Mouse (Mus musculus): ENCODE measurements at regions not wholly inside any gene's neighbourhood (a gene's known extent, or its start where the extent isn't known, plus 50 kb on each side); places are given as distances from the start of the nearest gene placed in this dataset.

DNA sequence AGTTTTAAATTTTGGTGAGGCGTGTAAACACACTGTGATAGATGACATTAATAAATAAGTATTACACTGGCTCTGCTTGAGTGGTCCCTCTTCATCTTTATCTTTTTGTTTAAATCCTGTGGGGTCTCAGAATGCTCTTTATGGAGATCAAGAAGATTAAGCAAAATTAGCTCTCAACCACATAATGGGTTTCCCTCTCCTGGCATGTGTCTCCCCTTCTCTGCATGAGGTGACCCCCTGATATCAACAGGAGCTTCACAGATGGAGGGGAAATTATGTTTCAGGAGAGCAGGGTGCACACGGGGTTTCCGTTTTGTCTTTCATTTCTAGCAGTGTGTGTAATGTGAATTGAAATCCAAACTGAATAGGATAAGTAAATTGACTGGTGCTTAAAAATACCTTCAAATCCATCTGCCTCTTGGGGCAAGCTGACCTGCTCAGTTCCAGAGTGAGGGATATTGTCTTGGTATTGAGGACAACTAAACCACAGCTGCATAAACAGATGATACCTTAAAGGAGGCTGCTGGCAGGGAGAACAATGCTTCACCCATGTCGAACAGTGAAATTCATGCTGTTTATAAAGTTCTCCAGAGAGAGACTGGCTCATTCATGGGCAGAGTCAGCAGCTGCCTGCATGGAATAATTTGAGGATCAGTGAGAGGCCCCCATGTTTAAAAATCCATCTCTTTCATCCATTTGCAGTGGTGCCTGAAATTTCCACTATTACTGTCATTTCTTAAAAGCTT, 518.3 kb upstream of the Nr2f1 start:
- DNase-seq (ENCODE audit: low spot score in 2 of 2): no peak

DNA sequence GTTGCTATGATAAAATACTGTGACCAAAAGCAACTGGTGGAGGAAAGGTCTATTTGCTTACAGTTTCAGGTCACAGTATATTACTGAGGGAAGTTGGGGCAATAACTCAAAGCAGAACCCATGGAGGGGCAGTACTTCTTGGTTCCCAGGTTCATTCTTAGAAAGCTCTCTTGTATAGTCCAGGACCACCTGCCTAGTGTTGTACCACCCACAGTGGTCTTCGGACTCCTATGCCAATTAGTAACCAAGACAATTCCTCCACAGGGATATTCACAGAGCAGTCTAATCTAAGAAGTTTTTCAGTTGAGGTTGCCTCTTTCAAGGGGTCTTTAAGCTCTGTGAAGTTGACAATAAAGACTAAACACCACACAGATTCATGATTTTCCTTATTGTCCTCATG, 517.6 kb upstream of the Nr2f1 start:
- no peak for DNase-seq (ENCODE audit: low spot score in 2 of 2)

DNA sequence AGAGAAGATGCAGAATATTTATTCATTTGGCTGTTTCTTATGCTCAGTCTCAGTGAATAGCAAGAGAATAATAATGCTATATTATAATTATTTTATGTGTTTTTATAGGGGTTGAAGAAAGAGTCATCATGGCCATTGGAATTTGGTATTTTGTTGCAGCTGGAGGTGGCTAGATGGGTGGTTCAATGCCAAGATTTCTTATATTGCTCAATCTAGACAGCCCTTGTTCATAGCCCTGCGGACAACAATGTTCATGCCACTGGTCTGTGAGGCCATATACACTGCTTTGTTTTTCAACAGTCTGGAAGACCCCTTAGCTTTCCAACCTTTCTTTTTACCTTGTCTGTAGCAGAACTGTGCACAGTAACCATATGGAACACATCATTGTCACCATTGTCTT, 505.1 kb upstream of the Nr2f1 start:
- DNase-seq (ENCODE audit: low spot score in 2 of 2): no peak

DNA sequence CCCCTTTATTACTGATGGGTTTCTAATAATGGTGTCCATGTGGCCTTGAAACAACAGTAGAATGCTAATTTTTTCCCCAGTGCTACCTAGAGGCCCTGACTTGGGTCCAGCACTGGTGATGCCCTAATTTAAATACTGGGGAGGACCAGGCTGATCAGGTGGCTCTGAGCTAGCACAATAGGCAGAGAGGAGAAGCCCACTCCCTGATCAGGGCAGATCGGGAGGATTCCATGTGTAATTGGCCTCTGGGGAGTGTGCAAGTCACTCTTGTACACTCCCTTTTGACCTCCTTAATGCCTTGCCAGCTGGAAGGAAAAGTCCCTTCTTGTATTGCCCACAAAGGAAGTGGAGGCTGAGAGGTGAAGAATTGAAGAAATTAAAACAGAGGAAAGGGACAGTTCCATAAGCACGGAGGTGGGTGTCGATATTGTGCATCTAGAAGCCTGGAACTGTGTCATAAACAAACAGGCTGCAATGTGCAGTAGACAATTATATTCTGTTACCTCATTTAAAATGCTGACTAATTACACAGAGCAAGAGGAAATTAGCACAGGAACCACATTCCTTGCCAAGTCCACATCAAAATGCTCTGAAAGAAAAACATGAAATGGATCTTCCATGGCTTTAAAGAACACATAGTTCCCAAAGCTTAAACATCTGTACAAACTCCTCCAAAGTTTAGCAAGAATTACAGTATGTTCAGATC, 498.4 kb upstream of the Nr2f1 start:
- DNase-seq (ENCODE audit: low spot score in 2 of 2): no peak

DNA sequence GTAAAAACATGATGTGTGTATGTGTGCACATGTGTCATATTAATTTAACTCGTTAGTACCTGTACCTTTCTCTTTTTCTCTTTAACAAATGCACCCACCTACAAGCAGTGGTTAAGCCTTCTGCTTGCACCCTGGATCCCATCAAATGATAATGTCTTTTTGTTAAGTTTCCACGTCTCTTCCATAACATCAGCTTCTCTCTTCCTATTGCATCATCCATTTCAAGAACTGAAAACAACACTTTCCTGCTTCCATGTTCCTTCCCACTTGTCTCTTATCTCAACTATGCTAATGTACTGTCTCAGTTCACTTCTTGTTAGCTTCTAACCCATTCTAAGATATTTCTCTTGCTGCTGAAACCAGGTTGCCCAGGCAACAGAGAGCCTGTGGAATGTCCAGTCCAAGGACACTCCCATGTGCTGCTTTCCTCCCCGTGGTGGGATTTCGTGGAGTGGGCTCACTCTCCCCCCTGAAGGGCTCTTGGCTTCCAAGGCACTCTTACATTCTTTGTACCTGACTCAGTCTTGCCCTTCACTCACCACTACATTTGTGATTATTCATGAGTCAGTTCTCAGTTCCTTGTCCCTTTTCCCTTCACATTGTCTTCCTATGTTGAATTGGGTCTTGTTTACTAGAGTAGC, 479.8 kb upstream of the Nr2f1 start:
- no peak for DNase-seq (ENCODE audit: low spot score in 2 of 2)

DNA sequence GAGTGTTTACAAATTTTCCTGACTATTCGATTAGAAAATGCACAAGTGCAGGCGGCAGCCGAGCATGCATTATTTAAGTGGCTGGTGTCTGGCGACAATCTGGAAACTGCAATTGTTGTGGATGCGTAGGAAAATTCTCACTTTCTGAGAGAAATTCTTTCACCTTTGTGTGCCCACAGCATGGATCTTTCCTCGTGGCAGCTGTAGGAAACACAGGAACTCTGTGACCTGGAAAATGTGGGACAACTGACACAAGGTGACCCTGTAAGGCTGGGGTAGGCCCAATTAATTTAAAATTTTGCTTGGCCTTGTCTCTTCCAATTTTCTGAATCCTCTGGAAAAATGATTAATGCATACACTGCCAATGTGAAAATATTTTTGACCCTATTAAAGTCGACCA, 478.7 kb upstream of the Nr2f1 start:
- DNase-seq (ENCODE audit: low spot score in 2 of 2): no peak

DNA sequence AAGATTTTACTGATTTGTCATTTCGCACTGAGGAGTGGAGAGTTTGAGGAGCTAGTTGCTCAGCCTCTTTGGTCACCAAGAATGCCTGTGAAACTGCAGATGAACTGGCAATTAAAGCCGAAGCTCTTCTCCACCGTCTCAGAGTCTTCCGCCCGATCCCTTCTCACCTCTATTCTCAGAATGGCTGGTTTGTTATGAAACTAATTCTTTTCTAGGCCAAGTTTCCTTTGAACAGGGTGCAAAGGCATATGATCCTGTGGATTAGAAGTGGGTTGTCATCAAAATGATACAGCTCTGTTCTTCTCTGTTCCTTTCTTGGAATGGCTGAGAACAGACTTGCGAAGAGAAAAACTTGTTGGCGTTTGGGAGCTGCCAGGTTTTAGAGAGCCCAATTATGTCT, 458.7 kb upstream of the Nr2f1 start:
- no peak for DNase-seq (ENCODE audit: low spot score in 2 of 2)

DNA sequence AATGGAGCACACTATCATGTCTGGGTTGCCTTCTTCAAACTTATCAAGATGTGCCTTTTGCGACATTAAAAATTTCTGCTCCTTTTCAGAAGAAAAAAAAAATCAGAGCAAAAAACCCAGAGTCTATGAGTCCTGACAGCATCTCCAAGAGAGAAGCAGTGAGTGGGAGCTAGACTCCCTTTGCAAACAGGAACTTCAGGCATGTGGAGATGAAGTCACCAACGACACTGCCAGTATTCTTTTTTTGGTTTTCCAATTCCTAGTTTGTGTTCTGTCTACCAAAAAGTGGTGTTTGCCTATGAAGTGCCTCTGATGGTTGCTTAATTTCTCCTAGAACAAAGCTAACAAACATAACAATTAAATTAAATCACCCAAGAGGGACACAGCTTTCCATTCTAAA, 457.2 kb upstream of the Nr2f1 start:
- DNase-seq (ENCODE audit: low spot score in 2 of 2): no peak

DNA sequence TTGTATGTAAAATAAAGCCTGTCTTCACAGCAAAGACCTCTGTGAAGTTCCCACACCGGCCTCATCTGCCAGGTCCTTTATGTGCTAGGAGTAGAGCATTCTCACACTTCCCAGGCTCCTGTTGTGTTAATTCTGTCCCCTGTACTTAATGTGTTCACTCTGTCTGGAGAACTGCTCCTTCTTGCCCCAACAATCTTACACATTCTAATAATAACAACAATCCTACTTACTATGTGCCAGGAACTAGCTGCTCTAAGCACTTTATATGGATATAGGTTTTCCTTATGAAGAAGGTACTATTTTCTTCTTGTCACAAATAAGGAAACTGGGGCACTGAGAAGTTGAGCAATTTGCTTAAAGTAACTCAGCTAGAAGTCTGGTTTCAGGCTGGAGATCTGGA, 456.6 kb upstream of the Nr2f1 start:
- DNase-seq (ENCODE audit: low spot score in 2 of 2): no peak

DNA sequence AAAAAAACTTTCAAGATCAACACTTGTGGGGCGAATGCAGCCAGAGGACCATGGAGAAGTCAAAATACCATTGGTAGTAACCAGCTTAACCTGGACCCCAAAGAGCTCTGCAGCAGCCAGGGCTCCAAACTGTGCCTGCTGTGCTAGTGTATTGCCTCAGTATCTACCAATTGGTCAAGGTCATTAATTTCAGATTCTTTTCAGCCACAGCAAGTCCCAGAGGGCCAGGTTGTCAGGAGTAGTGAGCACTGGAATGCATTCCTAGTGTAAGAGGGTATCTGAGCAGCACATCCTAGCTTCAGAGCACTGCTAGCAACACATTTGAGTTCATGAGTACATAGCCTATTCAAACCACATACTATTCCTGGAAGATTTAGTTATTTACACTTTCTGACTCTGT, 451.3 kb upstream of the Nr2f1 start:
- DNase-seq (ENCODE audit: low spot score in 2 of 2): no peak

DNA sequence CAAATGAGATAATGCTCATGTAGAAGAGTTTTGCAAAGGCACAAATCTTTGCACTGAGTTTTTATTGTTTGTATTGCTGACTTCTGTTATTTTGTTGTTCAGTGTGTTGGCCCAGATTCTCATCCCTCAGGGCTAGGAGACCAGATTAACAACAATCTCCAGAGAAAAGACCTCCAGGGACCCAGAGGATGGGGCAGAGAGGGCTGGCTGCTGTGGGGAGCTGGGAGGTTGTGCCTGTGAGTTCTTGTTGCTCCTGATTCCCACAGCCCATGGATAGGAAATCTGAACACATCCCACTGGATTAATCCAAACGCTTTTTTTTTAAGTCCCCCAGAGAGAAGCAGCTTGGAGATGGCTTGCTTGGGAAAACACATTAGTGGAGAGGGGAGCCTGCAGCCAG, 445.0 kb upstream of the Nr2f1 start:
- no peak for DNase-seq (ENCODE audit: low spot score in 2 of 2)

DNA sequence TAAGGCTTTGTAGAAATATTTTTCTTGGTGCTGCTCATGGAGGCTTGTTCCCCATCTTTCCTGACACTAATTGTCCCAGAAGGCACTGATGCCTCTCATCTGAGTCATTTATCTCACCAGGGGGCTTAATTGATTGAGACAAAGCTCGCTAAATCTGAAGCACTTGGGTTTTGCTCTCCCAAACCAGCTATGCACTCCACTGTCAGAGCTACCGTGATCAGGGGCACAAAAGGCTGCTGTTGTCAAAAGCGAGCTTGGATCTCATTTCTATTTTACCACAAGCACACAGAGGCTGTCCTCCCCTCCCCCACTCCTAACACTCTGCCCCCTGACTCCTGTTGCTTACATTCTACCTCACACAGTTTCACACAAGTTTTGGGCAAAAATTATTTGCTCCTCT, 443.5 kb upstream of the Nr2f1 start:
- no peak for DNase-seq (ENCODE audit: low spot score in 2 of 2)

DNA sequence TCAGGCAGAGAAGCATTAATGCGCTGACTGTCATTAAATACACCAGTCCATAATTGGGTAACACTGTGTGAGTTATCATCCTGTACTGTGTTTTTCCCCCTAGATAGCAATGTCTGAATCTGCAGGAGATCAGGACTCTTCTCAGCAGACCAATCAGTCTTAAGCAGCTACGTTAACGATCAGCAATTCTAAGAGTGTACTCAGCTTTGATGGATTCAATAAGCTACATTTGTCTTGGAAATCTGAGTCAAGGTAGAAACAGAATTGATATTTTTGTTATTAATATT, 442.8 kb upstream of the Nr2f1 start:
- DNase-seq (ENCODE audit: low spot score in 2 of 2): no peak

DNA sequence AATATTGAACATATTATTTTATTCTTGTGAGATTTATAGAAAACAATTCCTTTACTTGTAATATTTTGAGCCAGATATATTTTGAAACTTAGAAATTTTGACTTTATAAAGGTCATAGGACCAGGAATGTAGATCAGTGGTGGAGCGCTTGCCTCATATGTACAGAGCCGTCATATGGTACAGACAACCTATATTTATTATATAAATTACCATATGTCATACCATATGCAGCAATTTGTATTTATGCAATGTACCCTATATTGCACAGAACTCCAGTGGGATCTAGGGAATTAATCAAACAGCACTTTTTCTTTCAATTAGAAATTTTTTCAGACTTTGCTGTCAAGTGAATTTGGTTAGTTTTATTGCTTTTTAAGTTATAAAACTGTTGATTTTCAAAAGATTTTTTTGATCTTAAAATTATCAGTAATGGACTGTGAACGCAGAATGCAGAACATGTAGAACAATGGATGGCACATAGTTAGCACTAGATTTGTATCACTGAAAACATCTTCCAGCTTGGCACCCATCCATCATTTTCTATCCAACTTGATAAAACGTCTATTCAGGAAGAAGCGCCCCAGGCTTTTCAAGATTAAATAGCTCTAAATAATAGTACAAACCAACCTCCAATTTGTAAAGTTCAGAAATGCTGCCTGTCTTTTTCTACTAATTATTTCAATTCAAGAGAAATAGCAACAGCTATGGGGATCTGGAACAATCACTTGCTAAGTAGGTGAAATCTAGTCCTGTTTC, 442.3 kb upstream of the Nr2f1 start:
- no peak for DNase-seq (ENCODE audit: low spot score in 2 of 2)

DNA sequence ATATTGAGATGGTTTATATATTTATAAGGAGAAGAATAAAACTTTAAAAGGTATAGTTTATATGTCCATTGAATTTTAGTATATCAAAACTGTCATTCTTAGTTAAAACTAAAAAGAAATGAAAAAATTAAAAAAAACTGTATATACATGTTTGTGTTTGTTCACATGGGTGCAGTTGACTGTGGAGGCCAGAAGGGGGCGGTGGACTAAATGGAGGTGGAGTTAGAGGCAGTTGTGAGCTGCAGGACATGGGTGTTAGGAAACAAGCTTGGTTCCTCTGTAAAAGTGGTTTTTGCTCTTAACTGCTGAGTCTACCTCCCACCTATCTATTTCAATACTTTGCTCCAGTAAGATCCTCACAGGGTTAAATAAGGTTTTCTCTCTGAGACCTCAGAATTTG, 440.8 kb upstream of the Nr2f1 start:
- no peak for DNase-seq (ENCODE audit: low spot score in 2 of 2)

DNA sequence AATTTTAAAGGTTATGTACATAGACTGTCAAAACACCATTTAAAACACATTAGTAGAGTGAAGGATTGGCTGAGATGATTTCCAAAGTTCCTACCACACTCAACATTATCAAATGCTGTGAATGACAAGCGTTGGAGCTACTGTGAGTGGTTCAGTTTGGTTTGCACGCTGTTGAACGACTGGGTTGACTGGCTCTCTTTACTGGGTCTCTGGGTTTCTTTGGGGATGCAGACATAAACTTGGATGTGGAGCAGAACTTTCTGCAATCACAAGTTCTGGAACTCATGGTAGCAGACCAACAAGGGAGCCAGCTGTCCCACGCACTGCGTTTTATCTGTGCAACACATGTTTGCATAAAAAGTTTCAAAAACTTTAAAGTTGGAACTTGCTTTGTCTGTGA, 438.9 kb upstream of the Nr2f1 start:
- no peak for DNase-seq (ENCODE audit: low spot score in 2 of 2)

DNA sequence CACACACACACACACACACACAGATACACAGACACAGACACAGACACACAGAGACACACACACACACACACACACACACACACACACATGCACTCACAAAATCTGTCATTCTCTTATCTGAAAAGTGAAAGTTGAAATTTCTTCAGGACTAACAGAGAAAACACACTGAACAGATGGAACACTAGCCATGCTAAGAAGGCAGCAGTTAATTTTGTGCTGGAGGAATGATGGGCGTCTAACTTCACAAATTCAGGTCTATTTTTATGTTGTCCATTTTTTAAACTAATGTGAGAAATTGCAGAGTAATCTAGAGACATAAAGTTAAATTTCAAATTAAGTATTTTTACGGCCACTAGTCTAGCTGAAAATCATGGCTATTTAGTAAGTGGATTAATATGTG, 432.1 kb upstream of the Nr2f1 start:
- no peak for DNase-seq (ENCODE audit: low spot score in 2 of 2)

DNA sequence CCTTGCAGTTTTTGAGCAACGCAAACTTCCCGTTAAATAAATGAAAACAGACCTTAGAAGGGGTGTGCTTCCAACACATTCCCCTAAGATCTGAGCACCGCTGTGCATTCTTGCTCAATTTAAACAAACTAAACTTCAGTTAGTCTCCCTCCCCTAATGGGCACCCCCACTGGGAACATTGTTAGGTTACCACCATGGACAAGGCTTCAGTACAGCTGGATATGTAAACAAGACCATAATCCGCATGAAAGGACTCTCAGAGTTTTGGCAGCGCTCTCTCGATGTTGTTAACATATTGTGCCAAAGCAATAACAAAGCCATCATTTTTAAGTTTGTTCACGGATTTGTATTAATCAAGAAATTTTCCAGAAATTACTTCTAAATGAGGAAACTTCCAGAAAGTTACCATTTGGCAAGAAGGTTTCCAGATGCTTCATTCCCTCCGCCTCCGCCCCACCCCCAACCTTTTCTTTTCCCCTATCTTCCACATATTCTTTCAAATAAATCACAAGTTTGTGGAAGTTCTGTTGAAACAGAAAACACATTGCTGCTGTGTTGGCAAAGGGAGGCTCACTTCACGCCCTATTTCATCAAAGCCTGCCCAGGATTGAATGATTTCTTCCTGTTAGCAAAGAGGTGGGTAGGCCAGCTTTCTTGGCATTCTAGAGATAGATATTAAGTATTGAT, 429.6 kb upstream of the Nr2f1 start:
- DNase-seq (ENCODE audit: low spot score in 2 of 2): no peak

DNA sequence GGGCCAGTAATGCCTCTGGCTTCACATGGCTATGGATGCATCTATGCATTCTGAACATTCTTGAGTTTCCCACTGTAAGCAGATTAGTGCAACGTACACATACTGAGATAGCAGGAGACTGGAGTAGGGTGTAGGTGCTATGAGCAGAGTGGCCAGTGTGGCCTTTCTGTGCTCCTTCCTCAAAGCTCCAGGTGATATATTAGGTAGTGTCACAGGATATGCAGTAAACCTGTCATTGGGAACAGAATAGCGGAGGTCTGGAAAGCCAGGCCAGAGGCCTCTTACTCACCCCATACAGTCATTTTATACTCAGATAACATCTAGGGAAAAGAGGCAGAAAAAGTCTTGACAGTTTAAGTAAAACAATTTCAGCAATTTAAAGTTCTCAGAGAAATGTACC, 424.1 kb upstream of the Nr2f1 start:
- DNase-seq (ENCODE audit: low spot score in 2 of 2): no peak

DNA sequence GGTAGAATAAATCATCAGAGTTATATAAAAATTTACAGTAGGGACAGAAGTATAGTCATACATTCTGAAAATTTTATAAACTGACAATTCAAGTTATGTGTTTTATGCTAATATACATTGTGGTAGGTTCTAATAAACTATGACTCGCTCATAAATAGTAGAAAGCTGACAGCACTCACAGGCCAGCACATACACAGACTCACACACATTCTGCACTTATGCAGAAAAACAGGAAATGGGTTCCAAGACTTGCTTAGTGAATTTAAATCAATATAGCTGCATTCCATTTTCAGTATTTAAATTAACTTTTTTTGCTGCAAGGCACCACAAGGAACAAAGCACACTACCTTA, 403.3 kb upstream of the Nr2f1 start:
- no peak for DNase-seq (ENCODE audit: low spot score in 2 of 2)

DNA sequence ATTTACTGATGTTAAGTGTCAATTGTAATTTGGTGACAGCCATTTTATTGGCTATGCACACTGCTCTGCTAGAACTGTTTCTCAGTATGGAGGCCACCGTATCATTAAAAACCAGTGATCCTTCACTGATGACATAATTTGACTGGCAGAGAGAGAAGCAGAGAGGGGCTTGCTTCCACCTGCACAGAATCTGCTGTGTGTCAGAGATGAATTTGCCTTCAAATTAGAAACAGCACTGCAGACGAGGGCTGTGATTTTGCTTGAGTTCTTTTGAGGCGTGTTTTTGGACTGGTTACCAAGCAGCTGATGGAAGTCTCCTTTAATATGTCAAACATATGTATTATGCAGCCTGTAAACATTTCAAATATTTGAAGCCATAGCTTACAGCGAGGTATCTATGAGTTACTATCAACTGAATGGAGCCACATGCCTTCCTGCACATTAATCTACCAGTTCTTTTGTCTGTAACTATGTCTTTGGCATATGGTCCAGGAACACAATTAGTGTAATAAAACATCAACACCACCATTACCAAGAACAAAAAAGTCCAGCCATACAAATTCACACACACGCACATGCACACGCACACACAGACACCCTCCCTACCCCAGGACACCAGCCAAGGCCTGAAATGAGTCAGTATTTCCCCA, 402.8 kb upstream of the Nr2f1 start:
- DNase-seq (ENCODE audit: low spot score in 2 of 2): no peak
